Mouse (Mus musculus) spleen, adult 2 months (tissue): ENCODE data around the gene Chchd1.

ENCODE experiments used
- CTCF ChIP-seq: fragments of 200-500 bp; IDR thresholded peaks from 2 replicates; pipeline ENCODE4 v1.5.1; 2011; ENCODE audit warnings: mild to moderate bottlenecking, inconsistent platforms; ENCODE audit not compliant: insufficient read depth, insufficient read length, insufficient replicate concordance; ENCODE audit errors: extremely low read depth
- POLR2A ChIP-seq: fragments of 200-500 bp; IDR thresholded peaks from 2 replicates; pipeline ENCODE4 v1.6.1; 2011; ENCODE audit warnings: low read depth, low read length, inconsistent platforms

DNA sequence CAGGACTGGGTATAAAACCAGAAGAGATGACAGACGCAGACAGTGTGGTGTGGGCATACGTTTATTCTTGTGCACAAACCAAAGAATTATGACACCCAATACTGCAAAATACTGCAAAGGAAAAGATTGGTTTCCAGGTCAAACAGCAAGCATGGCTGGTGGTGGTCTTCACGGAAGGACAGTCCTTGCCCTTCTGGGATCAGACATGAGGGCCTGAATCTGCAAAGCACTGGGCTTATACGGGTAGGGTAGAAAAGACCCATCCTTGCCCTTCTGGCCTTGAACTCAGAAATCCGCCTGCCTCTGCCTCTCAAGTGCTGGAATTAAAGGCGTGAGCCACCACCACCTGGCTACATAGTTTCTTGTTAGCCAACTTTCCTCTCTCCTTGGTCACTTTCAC is 43.9 kb upstream of the Chchd1 start:
- no peak for TF ChIP-seq CTCF
- no peak for TF ChIP-seq POLR2A
